Mouse (Mus musculus): Measurements from ENCODE around the gene Slc22a23. TPM values are rescaled to one million over a fixed set of nuclear protein-coding genes. Genes with fewer than 3 reads are reported as not detected.
"Not testable (repeated sequence)": the region's sequence is repeated elsewhere in the genome, so short reads cannot be mapped to it uniquely, and the experiment has no call there.

The Slc22a23 gene
- polyA plus RNA-seq (2014; fragmentation: Nextera tagmentation; extraction: Ambion mirVana), result 27.0 and 28.5 TPM in 2 replicates

DNA sequence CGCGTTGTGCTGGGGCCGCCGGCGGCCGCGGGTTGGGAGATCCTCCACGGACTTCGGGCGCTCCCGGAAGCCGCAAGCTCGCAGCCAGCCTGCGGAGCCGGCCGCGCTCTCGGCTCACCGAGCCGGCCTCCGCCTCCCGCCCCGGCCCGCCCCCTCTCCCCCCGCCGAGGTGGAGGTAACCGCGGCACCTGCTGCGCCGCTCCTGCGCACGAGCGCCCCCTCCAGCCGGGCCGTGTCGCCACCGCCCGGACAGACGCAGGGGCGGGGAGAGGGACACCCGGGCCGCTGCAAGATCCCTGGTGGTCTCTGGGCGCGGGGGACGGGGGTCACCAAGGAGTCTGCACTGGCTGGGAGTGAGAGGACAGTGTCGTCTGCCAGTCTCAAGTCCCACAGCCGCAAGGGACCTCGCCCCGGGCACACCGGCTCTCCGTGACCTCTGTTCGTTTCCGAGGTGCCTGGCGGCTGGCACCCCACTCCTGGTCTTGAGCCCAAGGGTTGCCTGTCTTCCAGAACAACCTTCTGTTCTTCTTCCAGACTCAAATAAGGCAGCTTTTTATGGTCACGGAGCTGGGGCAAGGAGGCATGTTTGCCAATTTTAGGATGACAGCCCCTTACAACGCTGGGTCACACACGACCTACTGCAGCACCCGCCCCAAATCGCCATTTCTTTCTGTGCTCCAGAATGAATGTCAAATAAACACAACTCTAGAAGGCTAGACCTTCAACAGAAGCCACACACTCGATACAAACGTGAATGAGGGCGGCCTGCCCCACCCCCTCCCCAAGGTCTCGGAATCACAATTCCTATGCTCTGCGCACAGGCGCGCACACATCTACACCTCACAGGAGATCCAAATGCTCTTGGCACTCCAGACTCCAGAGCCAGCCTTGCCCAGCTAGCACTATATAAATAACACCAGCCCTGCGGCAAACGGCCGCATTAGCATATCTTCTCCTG is at the start of gene Slc22a23:
Gene Slc22a23 (minus strand): TSS at position 55 of the 958 bp plus-strand sequence.
- Histone ChIP-seq H3K27me3 (ENCODE audit: control insufficient read depth, insufficient read depth, low read length) (no peaks in the 10 kb centered on the region), H3K27ac (peak within 1 kb of the TSS; percentile 86), H3K36me3 (replicated peaks; ENCODE audit: control insufficient read depth, insufficient read depth) (no peaks in the 10 kb centered on the region), H3K9ac (peak within 1 kb of the TSS; percentile 97), H3K4me3 (replicated peaks; ENCODE audit: low read length) (peak within 1 kb of the TSS; percentile 74), H3K4me2 (replicated peaks) (peak within 1 kb of the TSS; percentile 74), H3K9me3 (ENCODE audit: control insufficient read depth, low read length) (no peaks in the 10 kb centered on the region), H3K4me1 (replicated peaks; ENCODE audit: control insufficient read depth, insufficient read depth, low read length) (peaks cover 33% of the 10 kb centered on the region)
- DNase-seq (ENCODE audit: low spot score), result peak; percentile 74
- 2% methylated on average over 49 of the region's 69 CpGs for WGBS
- peak; percentile 77 for ATAC-seq (ENCODE audit: low FRiP score)

DNA sequence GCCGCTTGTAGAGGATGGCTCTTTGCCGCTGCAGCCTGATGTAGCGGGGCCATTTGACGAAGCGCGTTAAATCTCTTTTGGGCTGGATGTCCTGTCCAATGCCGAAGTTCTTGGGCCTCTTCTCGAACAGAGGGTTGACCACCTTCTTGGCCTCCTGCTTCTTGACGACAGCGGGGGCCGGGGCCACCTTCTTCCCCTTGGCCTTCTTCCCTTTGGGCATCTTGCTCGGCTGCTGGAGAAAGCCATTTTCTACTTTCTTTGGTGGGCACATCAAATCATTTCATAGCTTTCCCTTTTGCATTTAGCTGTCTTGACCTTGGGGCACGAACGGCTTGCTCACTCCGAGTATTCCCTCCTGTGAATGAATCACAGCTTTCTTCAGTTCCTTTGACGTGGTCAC is 49.3 kb upstream of the Slc22a23 start:
- WGBS, result 83% methylated on average over 11 of the region's 16 CpGs
- DNase-seq (ENCODE audit: low spot score); H3K4me2 ChIP-seq (replicated peaks); H3K27me3 ChIP-seq (ENCODE audit: control insufficient read depth, insufficient read depth, low read length); H3K27ac ChIP-seq; H3K9me3 ChIP-seq (ENCODE audit: control insufficient read depth, low read length); ATAC-seq (ENCODE audit: low FRiP score); H3K4me1 ChIP-seq (replicated peaks; ENCODE audit: control insufficient read depth, insufficient read depth, low read length); H3K4me3 ChIP-seq (replicated peaks; ENCODE audit: low read length); H3K9ac ChIP-seq; H3K36me3 ChIP-seq (replicated peaks; ENCODE audit: control insufficient read depth, insufficient read depth): not testable (repeated sequence)

DNA sequence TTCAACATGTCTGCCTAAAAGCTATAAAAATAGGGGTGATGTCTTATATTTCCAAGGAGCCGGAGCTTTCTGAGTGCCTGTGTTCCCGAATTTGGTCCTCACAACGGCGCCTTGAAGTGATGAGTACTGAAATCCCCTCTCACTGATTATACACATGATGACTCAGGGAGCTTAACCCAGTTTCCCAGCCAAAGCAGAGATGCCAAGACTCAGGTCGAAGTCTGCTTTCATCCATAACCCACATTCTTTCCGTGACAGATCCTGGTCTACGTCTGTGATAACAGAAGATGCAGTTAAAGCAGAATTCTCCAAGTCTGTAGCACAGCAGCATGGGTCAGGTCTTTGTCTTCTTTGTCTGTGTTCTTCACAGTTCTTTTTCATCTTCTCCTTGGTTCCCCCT is 47.4 kb upstream of the Slc22a23 start:
- Histone ChIP-seq H3K4me3 (replicated peaks; ENCODE audit: low read length) (no peak overlapping the region), H3K9ac (no peak overlapping the region), H3K9me3 (ENCODE audit: control insufficient read depth, low read length) (no peaks in the 10 kb centered on the region), H3K36me3 (replicated peaks; ENCODE audit: control insufficient read depth, insufficient read depth) (no peaks in the 10 kb centered on the region), H3K4me2 (replicated peaks) (no peak overlapping the region), H3K27me3 (ENCODE audit: control insufficient read depth, insufficient read depth, low read length) (no peaks in the 10 kb centered on the region), H3K4me1 (replicated peaks; ENCODE audit: control insufficient read depth, insufficient read depth, low read length) (no peaks in the 10 kb centered on the region), H3K27ac (no peak overlapping the region)
- no peak for DNase-seq (ENCODE audit: low spot score)
- WGBS, result 86% methylated on average over 7 of the region's 7 CpGs
- ATAC-seq (ENCODE audit: low FRiP score), result no peak

DNA sequence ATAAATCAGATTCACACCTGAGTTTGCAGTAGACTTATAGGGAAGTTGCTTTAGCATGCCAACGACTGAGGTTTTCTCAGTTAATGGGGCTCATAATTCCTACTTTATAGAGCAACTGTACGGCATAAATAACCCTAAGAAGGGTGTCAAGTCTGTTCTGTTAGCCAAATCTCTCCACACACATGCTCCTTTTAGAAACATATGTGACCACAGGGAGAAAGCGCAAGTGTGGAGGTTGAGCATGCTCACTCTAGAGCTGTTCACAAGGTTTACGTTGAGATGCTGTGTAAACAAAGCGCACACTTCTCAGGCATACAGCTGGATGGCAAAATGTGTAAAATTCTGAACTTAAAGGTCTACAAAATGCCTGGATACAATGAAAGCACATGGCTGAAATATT is 43.2 kb upstream of the Slc22a23 start:
- Histone ChIP-seq H3K9me3 (ENCODE audit: control insufficient read depth, low read length) (no peaks in the 10 kb centered on the region), H3K4me3 (replicated peaks; ENCODE audit: low read length) (no peak overlapping the region), H3K4me1 (replicated peaks; ENCODE audit: control insufficient read depth, insufficient read depth, low read length) (no peaks in the 10 kb centered on the region), H3K27me3 (ENCODE audit: control insufficient read depth, insufficient read depth, low read length) (no peaks in the 10 kb centered on the region), H3K27ac (no peak overlapping the region), H3K9ac (no peak overlapping the region), H3K36me3 (replicated peaks; ENCODE audit: control insufficient read depth, insufficient read depth) (no peaks in the 10 kb centered on the region), H3K4me2 (replicated peaks) (no peak overlapping the region)
- DNase-seq (ENCODE audit: low spot score), result no peak
- no peak for ATAC-seq (ENCODE audit: low FRiP score)
- 94% methylated on average over 5 of the region's 5 CpGs for WGBS

DNA sequence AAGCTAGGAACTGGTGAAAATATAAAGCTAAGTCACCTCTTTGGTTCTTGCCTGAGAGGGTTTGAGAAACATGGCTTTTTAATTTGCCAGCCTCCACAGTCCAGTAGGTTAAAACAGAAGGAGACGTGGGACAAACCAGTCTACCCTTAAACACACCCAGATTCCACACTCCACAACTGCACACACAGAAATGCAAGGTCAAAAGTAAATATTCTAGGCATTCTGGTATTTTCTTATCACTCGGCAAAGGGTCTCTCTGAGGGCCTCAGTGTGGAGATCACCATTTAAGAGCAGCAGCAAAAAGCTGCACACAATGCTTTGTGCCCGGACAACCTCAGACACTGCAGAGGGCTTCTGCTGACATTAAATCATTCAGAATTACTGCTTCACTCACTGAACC is 38.4 kb upstream of the Slc22a23 start:
- no peak overlapping the region for H3K4me3 ChIP-seq (replicated peaks; ENCODE audit: low read length)
- no peak for DNase-seq (ENCODE audit: low spot score)
- H3K4me1 ChIP-seq (replicated peaks; ENCODE audit: control insufficient read depth, insufficient read depth, low read length), result no peaks in the 10 kb centered on the region
- no peaks in the 10 kb centered on the region for H3K36me3 ChIP-seq (replicated peaks; ENCODE audit: control insufficient read depth, insufficient read depth)
- H3K4me2 ChIP-seq (replicated peaks), result no peak overlapping the region
- WGBS, result 84% methylated on average over 3 of the region's 3 CpGs
- H3K9me3 ChIP-seq (ENCODE audit: control insufficient read depth, low read length), result no peaks in the 10 kb centered on the region
- ATAC-seq (ENCODE audit: low FRiP score), result no peak
- H3K27ac ChIP-seq, result no peak overlapping the region
- H3K27me3 ChIP-seq (ENCODE audit: control insufficient read depth, insufficient read depth, low read length), result no peaks in the 10 kb centered on the region
- no peak overlapping the region for H3K9ac ChIP-seq

DNA sequence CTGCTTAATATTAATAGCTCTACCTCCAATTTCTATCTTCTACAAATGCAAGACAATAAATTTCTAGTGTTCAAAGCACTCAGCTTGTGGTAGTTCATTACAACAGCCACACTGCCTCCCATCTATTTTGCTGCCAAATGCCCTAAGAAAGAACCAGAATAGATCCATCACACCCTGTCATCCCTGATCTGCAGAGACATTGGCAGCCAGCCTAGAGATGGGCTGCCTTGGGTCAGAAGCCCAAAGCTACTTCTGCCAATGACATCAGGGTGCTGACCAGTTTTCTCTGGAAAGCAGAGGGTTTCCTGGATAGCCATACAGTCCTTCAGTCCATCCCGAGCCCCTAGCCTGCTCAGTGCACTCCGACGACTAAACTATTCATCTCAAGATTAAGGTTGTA is 33.9 kb upstream of the Slc22a23 start:
- no peaks in the 10 kb centered on the region for H3K27me3 ChIP-seq (ENCODE audit: control insufficient read depth, insufficient read depth, low read length)
- H3K4me2 ChIP-seq (replicated peaks), result no peak overlapping the region
- no peak overlapping the region for H3K4me3 ChIP-seq (replicated peaks; ENCODE audit: low read length)
- DNase-seq (ENCODE audit: low spot score), result no peak
- H3K9me3 ChIP-seq (ENCODE audit: control insufficient read depth, low read length), result no peaks in the 10 kb centered on the region
- no peak overlapping the region for H3K27ac ChIP-seq
- 95% methylated on average over 3 of the region's 3 CpGs for WGBS
- no peaks in the 10 kb centered on the region for H3K36me3 ChIP-seq (replicated peaks; ENCODE audit: control insufficient read depth, insufficient read depth)
- no peak for ATAC-seq (ENCODE audit: low FRiP score)
- no peak overlapping the region for H3K9ac ChIP-seq
- H3K4me1 ChIP-seq (replicated peaks; ENCODE audit: control insufficient read depth, insufficient read depth, low read length), result no peaks in the 10 kb centered on the region

DNA sequence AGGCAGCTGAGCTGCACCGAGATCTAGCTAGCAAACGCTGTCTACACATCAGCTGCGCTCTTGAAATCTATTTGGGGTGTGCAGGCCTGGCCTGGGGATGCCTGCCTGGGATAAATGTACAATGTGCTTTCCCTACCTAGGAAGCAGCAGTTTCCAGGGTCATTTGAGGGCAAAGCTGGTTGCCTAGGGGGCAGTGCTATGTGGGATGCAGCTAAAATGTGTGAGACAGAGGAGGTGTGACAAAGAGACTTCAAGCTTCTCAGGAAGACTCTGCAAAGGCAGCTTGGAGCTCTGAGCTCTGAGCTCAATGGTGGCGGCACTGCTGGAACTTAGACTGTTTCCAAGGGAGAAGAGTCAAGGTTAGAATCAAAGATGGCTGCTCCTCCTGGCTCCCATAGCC is 30.2 kb upstream of the Slc22a23 start:
- Histone ChIP-seq H3K4me3 (replicated peaks; ENCODE audit: low read length) (no peak overlapping the region), H3K27ac (no peak overlapping the region), H3K4me1 (replicated peaks; ENCODE audit: control insufficient read depth, insufficient read depth, low read length) (no peaks in the 10 kb centered on the region), H3K9ac (no peak overlapping the region), H3K36me3 (replicated peaks; ENCODE audit: control insufficient read depth, insufficient read depth) (no peaks in the 10 kb centered on the region), H3K27me3 (ENCODE audit: control insufficient read depth, insufficient read depth, low read length) (no peaks in the 10 kb centered on the region), H3K9me3 (ENCODE audit: control insufficient read depth, low read length) (no peaks in the 10 kb centered on the region), H3K4me2 (replicated peaks) (no peak overlapping the region)
- WGBS, result 71% methylated on average over 4 of the region's 4 CpGs
- ATAC-seq (ENCODE audit: low FRiP score) (no peak), DNase-seq (ENCODE audit: low spot score) (no peak)

DNA sequence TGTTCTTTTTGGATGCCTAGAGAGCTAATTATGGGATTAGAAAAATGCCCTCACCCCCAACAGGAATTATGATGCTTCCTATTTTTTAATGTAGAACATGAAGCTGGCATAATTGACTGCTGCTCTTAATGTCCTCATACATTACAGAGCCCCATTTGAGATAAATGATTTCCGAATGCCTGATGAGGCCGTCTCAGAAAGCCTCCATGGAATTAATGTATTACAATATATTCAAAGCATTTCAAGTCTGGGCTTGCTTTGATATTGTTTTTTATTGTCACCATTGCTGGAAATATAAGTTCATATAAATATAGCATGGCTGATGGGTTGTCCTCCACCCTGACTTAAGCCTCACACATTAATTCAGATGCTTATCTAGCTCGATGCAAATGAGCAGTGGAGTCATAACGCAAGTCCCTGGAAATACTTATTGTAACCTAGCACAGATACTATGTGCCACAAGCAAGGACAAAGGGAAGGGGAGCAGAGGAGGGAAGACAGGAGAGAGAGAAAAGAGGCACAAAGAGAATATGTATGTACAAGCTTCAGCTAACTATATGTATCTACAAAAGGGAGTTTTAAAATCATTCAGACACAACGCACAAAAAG is 28.0 kb upstream of the Slc22a23 start:
- no peaks in the 10 kb centered on the region for H3K9me3 ChIP-seq (ENCODE audit: control insufficient read depth, low read length)
- no peaks in the 10 kb centered on the region for H3K27me3 ChIP-seq (ENCODE audit: control insufficient read depth, insufficient read depth, low read length)
- 67% methylated on average over 5 of the region's 5 CpGs for WGBS
- ATAC-seq (ENCODE audit: low FRiP score) (no peak), DNase-seq (ENCODE audit: low spot score) (no peak)
- no peak overlapping the region for H3K4me2 ChIP-seq (replicated peaks)
- no peak overlapping the region for H3K4me3 ChIP-seq (replicated peaks; ENCODE audit: low read length)
- peak overlapping the region; percentile 26; the same call in 1 of the 2 replicates for H3K27ac ChIP-seq
- no peaks in the 10 kb centered on the region for H3K36me3 ChIP-seq (replicated peaks; ENCODE audit: control insufficient read depth, insufficient read depth)
- no peak overlapping the region for H3K9ac ChIP-seq
- H3K4me1 ChIP-seq (replicated peaks; ENCODE audit: control insufficient read depth, insufficient read depth, low read length), result no peaks in the 10 kb centered on the region

DNA sequence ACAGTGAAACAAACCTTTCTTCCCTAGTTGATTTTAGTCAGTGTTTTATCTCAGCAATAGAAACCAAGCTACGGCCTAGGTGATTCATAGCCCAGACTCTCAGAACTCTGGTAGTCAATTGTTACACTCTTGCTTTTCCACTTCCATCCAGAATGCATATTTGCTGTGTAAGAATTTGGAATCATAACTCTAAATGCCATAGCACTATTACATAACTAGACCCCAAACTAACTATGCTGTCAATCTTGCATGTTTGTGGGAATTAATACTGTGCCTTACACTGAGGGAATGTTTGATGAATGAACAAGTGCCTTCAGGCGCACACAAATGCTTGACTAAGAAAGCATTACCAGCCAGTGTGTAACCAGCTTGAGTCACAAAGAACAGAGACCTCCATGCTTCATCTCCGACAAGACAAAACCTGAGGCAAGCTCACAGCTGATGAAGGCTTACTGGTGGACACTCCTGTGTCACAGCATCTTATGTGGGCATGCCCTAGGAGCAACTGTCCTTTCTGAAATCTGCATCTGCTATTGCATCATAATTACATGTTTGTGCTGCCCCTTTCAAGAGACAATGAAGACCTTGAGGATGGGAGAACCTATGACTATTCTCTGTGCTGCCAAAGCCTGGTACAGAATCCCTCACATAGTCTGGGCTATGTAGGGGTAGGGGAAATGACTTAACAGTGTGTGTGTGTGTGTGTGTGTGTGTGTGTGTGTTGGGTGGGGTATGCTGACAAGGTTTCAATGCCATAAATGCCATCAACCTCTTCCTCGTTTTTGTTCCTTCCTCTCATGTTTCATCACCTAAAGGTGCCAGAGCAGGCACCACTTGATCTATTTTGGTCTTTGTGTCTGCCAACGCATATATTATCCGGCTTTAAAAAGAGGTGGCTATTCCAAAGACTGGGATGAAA is 27.2 kb upstream of the Slc22a23 start:
- Histone ChIP-seq H3K27me3 (ENCODE audit: control insufficient read depth, insufficient read depth, low read length) (no peaks in the 10 kb centered on the region), H3K9me3 (ENCODE audit: control insufficient read depth, low read length) (no peaks in the 10 kb centered on the region), H3K36me3 (replicated peaks; ENCODE audit: control insufficient read depth, insufficient read depth) (no peaks in the 10 kb centered on the region), H3K27ac (peak overlapping the region; percentile 26), H3K4me2 (replicated peaks) (no peak overlapping the region), H3K4me3 (replicated peaks; ENCODE audit: low read length) (no peak overlapping the region), H3K9ac (no peak overlapping the region), H3K4me1 (replicated peaks; ENCODE audit: control insufficient read depth, insufficient read depth, low read length) (no peaks in the 10 kb centered on the region)
- 74% methylated on average over 6 of the region's 6 CpGs for WGBS
- ATAC-seq (ENCODE audit: low FRiP score), result no peak
- no peak for DNase-seq (ENCODE audit: low spot score)
